Mouse (Mus musculus): ENCODE results near the gene Zfp39. TPM values are rescaled to one million over a fixed set of nuclear protein-coding genes. Genes with fewer than 3 reads are reported as not detected.
"Not testable (repeated sequence)": the region's sequence is repeated elsewhere in the genome, so short reads cannot be mapped to it uniquely, and the experiment has no call there.

Gene Zfp39
- total RNA-seq, 2 experiments from 2014 or later: 8.8 to 8.9 TPM

DNA sequence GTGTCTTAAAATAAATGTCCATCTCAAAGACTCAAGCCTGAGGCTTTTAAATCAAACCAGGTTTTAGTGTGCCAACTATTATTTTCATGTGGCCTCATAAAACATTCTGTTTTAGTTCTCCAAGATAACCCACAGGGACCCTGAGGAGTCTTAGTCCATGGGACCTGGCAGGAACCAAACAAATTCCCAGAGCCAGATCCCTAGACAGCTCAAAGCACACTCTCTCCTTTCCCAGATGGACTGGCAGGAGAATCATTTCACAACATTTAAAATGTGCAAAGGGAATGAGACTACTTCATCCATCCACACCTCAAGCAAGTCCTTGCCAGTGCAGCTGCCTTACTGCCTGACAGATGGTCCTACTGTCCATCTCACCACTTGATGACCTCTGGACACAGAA, 65.1 kb downstream of the Zfp39 start, which contains the start of gene Olfr311:
Olfr311 (plus strand) TSS at position 301 of the 400 bp plus-strand sequence.
- not testable (repeated sequence) for DNase-seq (ENCODE audit: low spot score in 2 of 2)

Other genes starting within 250 kb of the Zfp39 start
- not detected for gene Olfr322, start 245.4 kb downstream of the Zfp39 start, total RNA-seq (2021)
- not detected for gene Olfr320, start 223.1 kb downstream of the Zfp39 start, total RNA-seq (2021)
- gene Olfr319, start 205.1 kb downstream of the Zfp39 start, total RNA-seq (2021): not detected
- under 1 TPM; 0.09 to 0.17 TPM for gene Olfr318, start 180.2 kb downstream of the Zfp39 start, total RNA-seq (2021)
- under 1 TPM; 0.24 to 0.28 TPM for gene Olfr317, start 165.0 kb downstream of the Zfp39 start, total RNA-seq (2021)
- gene Olfr316, start 151.5 kb downstream of the Zfp39 start, total RNA-seq (2021): under 1 TPM; 0.31 to 0.37 TPM
- not detected for gene Olfr315, start 131.0 kb downstream of the Zfp39 start, total RNA-seq (2021)
- not detected for gene Olfr314, start 121.3 kb downstream of the Zfp39 start, total RNA-seq (2021)
- 1 to 10 TPM; 6.0 to 6.1 TPM for gene Fam183b, start 102.3 kb downstream of the Zfp39 start, total RNA-seq (2021)
- not detected for gene Olfr313, start 89.2 kb downstream of the Zfp39 start, total RNA-seq (2021)
- gene Olfr312, start 75.0 kb downstream of the Zfp39 start, total RNA-seq (2021): not detected
- not detected for gene Olfr311, start 65.0 kb downstream of the Zfp39 start, total RNA-seq (2021)
- 10 to 100 TPM; 16.7 to 18.5 TPM for gene Gm12258, start 57.1 kb downstream of the Zfp39 start, total RNA-seq (2021)
- 10 to 100 TPM in 1 of 2 experiments, 1 to 10 TPM in 1; 6.8 to 12.1 TPM for gene 2810021J22Rik, start 37.0 kb downstream of the Zfp39 start, total RNA-seq (2021)
- gene Btnl10, start 13.7 kb upstream of the Zfp39 start, total RNA-seq (2021): under 1 TPM; 0.12 to 0.29 TPM
- gene Rnf187, start 34.7 kb upstream of the Zfp39 start, total RNA-seq (2021): 100 to 1,000 TPM; 501 to 506 TPM
- 100 to 1,000 TPM; 117 to 123 TPM for gene Hist3h2ba, start 44.7 kb upstream of the Zfp39 start, total RNA-seq (2021)
- gene Hist3h2a, start 50.5 kb upstream of the Zfp39 start, total RNA-seq (2021): 10 to 100 TPM; 59.7 to 62.5 TPM
- gene Trim17, start 50.5 kb upstream of the Zfp39 start, total RNA-seq (2021): 1 to 10 TPM; 3.8 to 4.0 TPM
- gene Trim11, start 73.9 kb upstream of the Zfp39 start, total RNA-seq (2021): 10 to 100 TPM; 25.5 to 27.9 TPM
- 1 to 10 TPM; 2.2 to 2.4 TPM for gene Obscn, start 232.2 kb upstream of the Zfp39 start, total RNA-seq (2021)